Mouse (Mus musculus) inflammation-experienced regulatory T-cells, adult 16 weeks (primary cell): ENCODE data around the gene Gja6. TPM values are rescaled to one million over a fixed set of nuclear protein-coding genes. Genes with fewer than 3 reads are reported as not detected.

Experiments
- polyA plus RNA-seq: library from polyadenylated mRNA; unstranded; fragments of 100-300 nt; shearing (Covaris generic); gene quantifications from one replicate; pipeline ENCODE4 v1.2.1, GENCODE M21; 2017

Gene Gja6
- polyA plus RNA-seq: not detected

DNA sequence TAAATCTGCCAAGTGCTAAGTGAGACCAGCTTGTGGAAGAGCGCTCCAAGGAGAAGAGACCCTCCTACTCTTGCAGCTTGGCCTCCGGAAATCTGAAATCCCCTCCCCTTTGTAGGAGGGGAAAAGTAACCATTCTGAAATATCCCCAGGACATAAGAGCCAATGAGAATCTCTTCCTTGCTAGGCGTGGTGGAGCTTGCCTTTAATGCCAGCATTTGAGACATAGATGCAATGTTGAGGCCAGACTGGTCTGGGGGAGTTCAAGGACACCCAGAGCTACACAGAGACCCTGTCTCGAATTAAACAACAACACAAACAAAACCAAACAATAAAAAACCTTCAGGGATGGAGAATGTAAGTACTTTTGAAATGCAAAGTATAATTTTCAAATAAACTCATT, at the start of gene Gja6:
Gene Gja6, minus strand, starts transcription at position 101 of the 400 bp plus-strand sequence.

Other genes starting within 250 kb of the Gja6 start
- not detected for gene Ppef1, start 171.3 kb downstream of the Gja6 start, polyA plus RNA-seq
- gene Rs1, start 139.0 kb downstream of the Gja6 start, polyA plus RNA-seq: not detected
- 0.48 TPM for gene Cdkl5, start 87.7 kb upstream of the Gja6 start, polyA plus RNA-seq
- 0.27 TPM for gene Scml2, start 210.1 kb upstream of the Gja6 start, polyA plus RNA-seq